Mouse (Mus musculus) neutrophil, adult 5-6 weeks (primary cell): ENCODE results near the gene Rbm45. TPM values are rescaled to one million over a fixed set of nuclear protein-coding genes. Genes with fewer than 3 reads are reported as not detected.

ENCODE experiments used
- ATAC-seq: fragments of 151-379, 151-347 bp; 2 replicates; pipeline ENCODE4 v1.8.0; 2017; ENCODE audit warnings: mild to moderate bottlenecking, moderate TSS enrichment; ENCODE audit not compliant: insufficient number of reproducible peaks, poor library complexity, low FRiP score, severe bottlenecking; ENCODE audit errors: extremely low read depth
- total RNA-seq: library from RNA; stranded (forward); fragments of 200-1000 nt; gene quantifications from 2 replicates; pipeline ENCODE4 v1.2.3, GENCODE M21; 2017

Rbm45 gene
- total RNA-seq, 1 experiment from 2014 or later = 35.8 TPM

- no peak for ATAC-seq
Measured at GRCm38 (mm10) chr2:76374544-76375206, 4.9 kb downstream of the Rbm45 start.

GRCm38 (mm10) chr2:76378646-76379045 is 8.9 kb downstream of the Rbm45 start:
- ATAC-seq = no peak

DNA sequence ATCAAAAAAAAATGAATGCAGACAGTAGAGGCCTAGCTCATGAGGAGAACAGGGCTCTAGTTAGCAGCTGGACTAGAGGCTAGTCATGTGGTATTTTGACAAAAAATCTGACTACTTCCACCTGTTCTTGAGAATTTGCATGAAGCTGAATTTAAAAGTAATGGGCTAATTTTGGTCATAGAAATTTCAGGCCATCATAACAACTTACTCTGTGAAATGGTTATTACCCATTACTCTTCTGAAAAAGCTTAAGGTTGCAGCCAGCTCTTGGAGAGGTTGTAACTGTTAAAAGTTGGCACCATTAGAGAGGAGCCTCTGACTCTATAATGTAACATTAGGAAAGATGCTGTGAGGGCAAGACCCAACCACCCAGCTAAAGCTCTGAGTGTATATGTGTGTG is 16.7 kb downstream of the Rbm45 start:
- no peak for ATAC-seq

DNA sequence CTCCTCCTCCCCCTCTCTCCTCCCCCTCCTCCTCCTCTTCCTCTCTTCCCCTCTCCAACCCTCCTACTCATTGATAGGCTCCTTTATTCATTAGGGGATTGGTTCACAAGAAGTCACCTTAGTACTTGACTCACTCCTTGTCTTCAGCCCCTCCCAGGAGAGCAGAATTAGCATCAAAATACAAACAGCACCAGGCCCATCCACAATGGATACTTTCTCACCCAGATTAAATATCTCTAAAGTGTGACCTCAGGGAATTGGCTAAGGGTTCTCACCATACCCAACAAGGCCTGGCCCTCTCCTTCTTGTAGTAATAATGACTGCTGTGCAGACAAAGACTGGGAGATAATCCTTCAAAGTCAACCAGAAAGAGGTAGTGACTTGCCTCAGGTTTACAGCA is 30.4 kb downstream of the Rbm45 start:
- no peak for ATAC-seq

- ATAC-seq = no peak
Measured at GRCm38 (mm10) chr2:76405596-76406150, 35.9 kb downstream of the Rbm45 start.

- ATAC-seq = no peak
Measured at GRCm38 (mm10) chr2:76406151-76406936, 36.6 kb downstream of the Rbm45 start, which contains the start of gene Osbpl6. Osbpl6 (plus strand) TSS chr2:76406508.

- ATAC-seq = no peak
Measured at GRCm38 (mm10) chr2:76406937-76407441, 37.2 kb downstream of the Rbm45 start.

DNA sequence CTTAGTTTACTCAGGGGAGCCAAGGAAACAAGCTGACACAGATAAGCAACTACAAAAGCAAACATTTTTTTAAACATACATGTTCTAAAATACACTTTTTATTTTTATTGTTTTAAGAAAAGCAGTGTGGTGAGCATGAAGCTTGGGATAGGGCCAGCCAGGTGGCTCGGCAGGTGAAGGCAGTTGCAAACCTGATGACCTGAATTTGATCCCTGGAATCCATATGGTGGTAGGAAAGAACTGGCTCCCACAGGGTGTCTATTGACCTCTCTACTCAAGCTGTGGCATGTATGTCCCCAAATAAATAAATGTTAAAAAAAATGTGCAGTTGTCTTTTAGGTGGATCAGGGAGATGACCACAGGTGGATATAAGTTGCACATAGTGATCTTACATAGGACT is 39.7 kb downstream of the Rbm45 start:
- ATAC-seq = no peak

DNA sequence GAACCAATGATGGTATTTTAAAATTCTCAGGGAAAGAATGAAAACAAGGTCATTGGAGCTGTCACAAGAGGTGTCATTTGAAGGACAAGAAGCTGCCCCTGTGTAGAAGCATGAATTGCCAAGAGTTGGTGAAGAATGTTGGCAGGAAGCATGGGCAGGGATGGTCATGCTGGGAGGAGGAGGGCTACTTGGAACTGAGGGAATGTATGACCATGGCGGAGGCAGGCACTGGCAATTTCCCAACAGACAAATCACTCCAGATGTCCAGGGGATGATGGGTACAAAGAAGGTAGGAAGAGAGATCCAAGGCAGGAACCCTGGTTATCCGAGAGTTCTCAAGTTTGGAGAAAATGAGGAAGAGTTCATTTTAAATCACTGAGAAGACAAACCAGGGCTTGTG is 40.2 kb downstream of the Rbm45 start:
- no peak for ATAC-seq

- no peak for ATAC-seq
Measured at GRCm38 (mm10) chr2:76412924-76413323, 43.1 kb downstream of the Rbm45 start.

DNA sequence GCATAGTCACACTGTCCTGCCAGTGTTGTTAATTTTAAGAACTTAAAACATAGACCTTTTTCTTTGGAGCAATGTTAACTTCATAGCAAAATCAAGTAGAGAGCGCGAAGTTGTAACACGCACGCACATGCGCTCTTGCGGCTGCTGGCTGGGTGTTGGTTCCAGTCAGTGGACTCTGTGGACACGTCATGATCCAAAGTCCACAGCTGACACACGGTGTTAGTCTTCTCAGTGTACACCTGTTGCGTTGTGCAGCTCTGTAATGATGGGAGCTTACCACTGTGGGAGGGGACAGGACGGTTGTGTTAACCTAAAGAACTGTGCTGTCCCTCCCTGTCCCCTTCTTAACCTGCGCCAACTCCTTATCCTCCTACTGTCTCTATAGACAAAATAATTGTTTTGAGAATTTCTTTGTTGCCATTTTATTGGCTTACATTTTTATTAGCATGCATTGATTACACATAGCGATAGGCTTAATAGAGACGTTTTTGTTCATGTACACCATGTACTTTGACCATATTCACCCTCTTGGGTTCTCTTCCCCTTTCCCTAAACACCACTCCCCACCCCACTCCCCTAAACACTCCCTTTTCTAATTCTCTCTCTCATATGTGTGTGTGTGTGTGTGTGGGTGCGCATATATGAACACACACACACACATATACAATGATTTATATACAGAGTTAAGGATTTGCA is 47.8 kb downstream of the Rbm45 start:
- ATAC-seq = no peak

GRCm38 (mm10) chr2:76418142-76418518 is 48.3 kb downstream of the Rbm45 start:
- ATAC-seq = no peak

DNA sequence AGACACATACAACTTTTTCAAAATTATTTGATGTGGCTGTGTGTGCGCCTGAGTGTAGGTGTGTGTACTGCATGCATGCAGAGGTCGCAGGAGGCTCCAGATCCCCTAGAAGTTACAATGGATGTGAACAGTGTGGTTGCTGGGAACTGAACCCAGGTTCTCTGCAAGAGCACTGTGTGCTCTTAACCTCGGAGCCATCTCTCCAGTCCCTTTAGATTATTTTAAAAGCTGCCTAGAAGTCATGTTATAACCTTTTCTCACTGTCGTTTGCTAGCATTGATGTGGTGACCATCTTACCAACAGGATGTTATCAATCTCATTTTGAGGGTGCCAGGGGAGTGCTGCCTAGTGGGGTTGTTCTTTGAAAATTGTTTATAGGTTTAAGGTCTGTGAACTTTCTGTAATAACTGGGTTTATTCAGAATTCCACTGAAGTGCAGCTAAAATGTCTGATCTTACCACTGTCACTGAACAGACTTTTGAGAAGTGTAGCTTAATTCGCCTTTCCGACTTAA is 51.7 kb downstream of the Rbm45 start:
- no peak for ATAC-seq

DNA sequence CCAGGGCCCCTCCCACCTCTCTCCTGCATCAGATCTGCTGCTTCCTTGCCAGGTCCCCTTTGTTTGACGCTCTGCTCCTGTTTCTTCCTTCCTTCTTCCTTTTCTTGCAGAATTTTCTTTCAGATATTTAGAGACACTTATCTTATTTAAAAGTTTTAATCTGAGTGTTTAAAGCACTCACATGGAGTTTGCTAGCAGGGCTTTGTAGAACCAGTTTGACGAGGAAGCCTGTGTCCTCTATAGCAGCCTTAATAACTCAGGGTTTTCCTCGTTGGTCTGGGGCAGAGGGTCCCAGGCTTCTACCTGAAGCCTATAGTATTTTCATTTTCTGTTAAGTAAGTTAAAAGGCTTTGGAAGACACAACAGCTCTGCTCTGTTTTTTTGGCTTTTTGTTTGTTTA is 57.0 kb downstream of the Rbm45 start:
- ATAC-seq = no peak

GRCm38 (mm10) chr2:76429318-76429717 is 59.5 kb downstream of the Rbm45 start:
- no peak for ATAC-seq

DNA sequence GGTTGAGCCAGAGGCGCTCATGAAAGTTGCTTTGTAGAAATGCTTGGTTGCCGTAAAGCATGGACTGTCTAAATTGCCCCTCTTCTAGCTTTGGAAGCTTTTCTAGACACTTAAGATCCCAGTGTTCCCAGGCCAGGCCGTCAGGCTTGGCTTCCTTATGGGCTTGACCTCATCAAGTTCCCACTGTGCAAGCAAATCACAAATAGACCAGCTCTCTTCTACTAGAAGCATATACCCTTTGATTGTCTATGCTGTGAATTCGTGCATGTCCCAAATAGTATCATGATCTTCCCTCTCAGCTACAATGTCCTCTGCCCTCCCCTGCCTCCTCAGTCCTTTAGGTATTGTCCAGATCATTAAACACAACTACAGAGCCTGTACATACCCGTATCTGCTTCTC is 60.1 kb downstream of the Rbm45 start:
- ATAC-seq = no peak

GRCm38 (mm10) chr2:76430539-76430938 is 60.8 kb downstream of the Rbm45 start:
- ATAC-seq = no peak
